Mouse (Mus musculus) forebrain, embryonic 11.5 days (tissue): ENCODE measurements around the gene Dgkh. TPM values are rescaled to one million over a fixed set of nuclear protein-coding genes. Genes with fewer than 3 reads are reported as not detected.

ENCODE experiments used
- ATAC-seq: fragments of 200-750 bp; cut with Nextera tagmentation; replicated peaks from 2 replicates; pipeline ENCODE4 v1.8.0; 2017; ENCODE audit warnings: moderate TSS enrichment; ENCODE audit not compliant: low FRiP score
- DNase-seq: peaks from one replicate; pipeline ENCODE4 v3.0.0-alpha.2; 2017; ENCODE audit warnings: low spot score
- H3K27ac ChIP-seq: fragments of 300-500 bp; sonication (generic); 2 replicates; pipeline ENCODE4 v1.5.1; 2014; ENCODE audit warnings: low read depth, low read length
- H3K27me3 ChIP-seq: fragments of 300-500 bp; sonication (generic); 2 replicates; pipeline ENCODE4 v1.6.1; 2014; ENCODE audit warnings: mild to moderate bottlenecking, low read length, mixed read lengths; ENCODE audit not compliant: control insufficient read depth, insufficient read depth
- H3K36me3 ChIP-seq: fragments of 300-500 bp; sonication (generic); 2 replicates; pipeline ENCODE4 v1.6.1; 2014; ENCODE audit warnings: mild to moderate bottlenecking, low read length, moderate library complexity, mixed read lengths; ENCODE audit not compliant: control insufficient read depth, insufficient read depth
- H3K4me1 ChIP-seq: fragments of 300-500 bp; sonication (generic); replicated peaks from 2 replicates; pipeline ENCODE4 v1.6.1; 2014; ENCODE audit warnings: low read length, mixed read lengths; ENCODE audit not compliant: control insufficient read depth, insufficient read depth
- H3K4me2 ChIP-seq: fragments of 300-500 bp; sonication (generic); 2 replicates; pipeline ENCODE4 v1.6.1; 2014; ENCODE audit warnings: low read depth, mild to moderate bottlenecking, low read length, moderate library complexity, mixed read lengths; ENCODE audit not compliant: severe bottlenecking
- H3K4me3 ChIP-seq: fragments of 300-500 bp; sonication (generic); 2 replicates; pipeline ENCODE4 v1.5.1; 2014; ENCODE audit warnings: low read depth, low read length
- H3K9ac ChIP-seq: fragments of 300-500 bp; sonication (generic); 2 replicates; pipeline ENCODE4 v1.6.1; 2014; ENCODE audit warnings: low read length
- H3K9me3 ChIP-seq: fragments of 300-500 bp; sonication (generic); 2 replicates; pipeline ENCODE4 v1.6.1; 2016; ENCODE audit warnings: low read length, mixed read lengths; ENCODE audit not compliant: control insufficient read depth
- WGBS: fragments of 180-500 bp; shearing (Covaris S2); extraction: QIAGEN DNeasy Blood & Tissue Kit; methylation state at CpG from one replicate; pipeline ENCODE4 v1.1.7; 2014; 5-methylcytosine and 5-hydroxymethylcytosine counted together
- polyA plus RNA-seq: library from polyadenylated mRNA; unstranded; fragments of >200 nt; fragmentation: Nextera tagmentation; extraction: Ambion mirVana; gene quantifications from 2 replicates; pipeline ENCODE4 v1.2.1, GENCODE M21; 2014

Dgkh gene
- 1.3 and 1.8 TPM in 2 replicates for polyA plus RNA-seq

GRCm38 (mm10) chr14:78732617-78733312 is at the start of gene Dgkh:
Dgkh (minus strand) TSS chr14:78732776.
- H3K9ac ChIP-seq, result peak within 1 kb of the TSS; percentile 85
- no peaks in the 10 kb centered on the region for H3K36me3 ChIP-seq
- H3K9me3 ChIP-seq, result no peaks in the 10 kb centered on the region
- peaks cover 8% of the 10 kb centered on the region; the same call in 1 of the 2 replicates for H3K27me3 ChIP-seq
- H3K4me1 ChIP-seq, result peaks cover 9% of the 10 kb centered on the region
- peak within 1 kb of the TSS; percentile 75 for H3K4me3 ChIP-seq
- DNase-seq (peak; percentile 92), ATAC-seq (peak; percentile 95)
- no peak within 1 kb of the TSS; the same call in 1 of the 2 replicates for H3K27ac ChIP-seq
- peak within 1 kb of the TSS; percentile 98 for H3K4me2 ChIP-seq
- WGBS, result under 1% methylated on average over 61 of the region's 71 CpGs

DNA sequence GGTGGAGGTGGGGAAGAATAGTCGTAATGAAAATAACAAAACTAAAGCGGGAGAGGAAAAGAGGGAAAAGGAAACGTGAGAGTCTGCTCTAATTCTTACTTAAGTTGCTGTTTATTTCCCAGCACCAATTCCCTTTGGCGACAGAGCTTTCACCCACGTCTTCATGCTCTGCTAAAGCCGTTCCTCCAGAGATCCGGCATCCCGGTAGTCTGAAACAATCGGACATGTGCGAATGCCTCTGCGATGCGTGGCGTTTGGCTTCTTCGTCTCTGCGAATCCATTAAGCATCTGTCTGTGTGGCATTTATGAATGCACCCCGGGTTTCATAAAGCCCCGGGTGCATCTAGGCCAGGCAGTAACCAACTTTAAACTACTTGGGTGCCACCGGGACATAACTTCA is 44.6 kb upstream of the Dgkh start:
- H3K4me2 ChIP-seq, result 0 out of 2 replicates have a peak overlapping the region, but pooled peaks have one; percentile 11
- H3K9ac ChIP-seq, result no peak overlapping the region
- peaks cover 4% of the 10 kb centered on the region; the same call in 1 of the 2 replicates for H3K4me1 ChIP-seq
- no peak overlapping the region for H3K27ac ChIP-seq
- DNase-seq (no peak), ATAC-seq (no peak)
- no peaks in the 10 kb centered on the region for H3K27me3 ChIP-seq
- no peak overlapping the region for H3K4me3 ChIP-seq
- WGBS, result 70% methylated on average over 18 of the region's 18 CpGs
- H3K9me3 ChIP-seq, result no peaks in the 10 kb centered on the region
- no peaks in the 10 kb centered on the region for H3K36me3 ChIP-seq

DNA sequence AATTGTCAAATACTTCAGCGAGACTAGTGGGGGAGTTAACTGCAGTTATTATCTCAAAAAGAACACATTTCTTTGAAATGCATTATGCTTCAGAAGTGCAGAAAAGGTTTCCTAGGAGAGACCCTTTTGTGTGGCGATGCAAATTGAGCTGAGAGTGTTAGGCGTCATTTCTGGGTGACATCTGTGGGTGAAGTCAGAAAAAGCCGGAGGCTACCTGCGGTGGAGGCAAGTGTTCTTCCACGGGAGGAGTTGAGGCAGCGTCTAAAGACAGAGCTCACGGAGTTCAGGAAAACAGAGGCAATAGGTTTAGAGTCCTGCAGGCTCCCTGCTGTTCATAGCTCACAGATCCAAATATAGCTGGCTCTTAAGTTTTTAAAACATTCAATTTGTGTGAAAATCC is 44.1 kb upstream of the Dgkh start:
- no peak for DNase-seq
- Histone ChIP-seq H3K27ac (no peak overlapping the region), H3K4me2 (0 out of 2 replicates have a peak overlapping the region, but pooled peaks have one; percentile 11), H3K9me3 (no peaks in the 10 kb centered on the region), H3K9ac (peak overlapping the region; percentile 27), H3K27me3 (no peaks in the 10 kb centered on the region), H3K4me1 (peaks cover 4% of the 10 kb centered on the region; the same call in 1 of the 2 replicates), H3K36me3 (no peaks in the 10 kb centered on the region), H3K4me3 (no peak overlapping the region)
- no peak for ATAC-seq
- WGBS, result 13% methylated on average over 8 of the region's 8 CpGs

GRCm38 (mm10) chr14:78775699-78776098 is 43.1 kb upstream of the Dgkh start:
- Histone ChIP-seq H3K9me3 (no peaks in the 10 kb centered on the region), H3K27ac (no peak overlapping the region), H3K4me3 (no peak overlapping the region), H3K4me2 (no peak overlapping the region), H3K27me3 (no peaks in the 10 kb centered on the region), H3K4me1 (peaks cover 4% of the 10 kb centered on the region; the same call in 1 of the 2 replicates), H3K36me3 (no peaks in the 10 kb centered on the region), H3K9ac (no peak overlapping the region)
- 72% methylated on average over 14 of the region's 14 CpGs for WGBS
- no peak for DNase-seq
- ATAC-seq, result no peak

- Histone ChIP-seq H3K4me3 (no peak overlapping the region), H3K9me3 (no peaks in the 10 kb centered on the region), H3K9ac (no peak overlapping the region), H3K4me1 (peaks cover 4% of the 10 kb centered on the region; the same call in 1 of the 2 replicates), H3K27me3 (no peaks in the 10 kb centered on the region), H3K36me3 (no peaks in the 10 kb centered on the region), H3K4me2 (no peak overlapping the region), H3K27ac (no peak overlapping the region)
- ATAC-seq, result no peak
- 54% methylated on average over 6 of the region's 6 CpGs for WGBS
- no peak for DNase-seq
Observed at GRCm38 (mm10) chr14:78775226-78775625, 42.6 kb upstream of the Dgkh start.

DNA sequence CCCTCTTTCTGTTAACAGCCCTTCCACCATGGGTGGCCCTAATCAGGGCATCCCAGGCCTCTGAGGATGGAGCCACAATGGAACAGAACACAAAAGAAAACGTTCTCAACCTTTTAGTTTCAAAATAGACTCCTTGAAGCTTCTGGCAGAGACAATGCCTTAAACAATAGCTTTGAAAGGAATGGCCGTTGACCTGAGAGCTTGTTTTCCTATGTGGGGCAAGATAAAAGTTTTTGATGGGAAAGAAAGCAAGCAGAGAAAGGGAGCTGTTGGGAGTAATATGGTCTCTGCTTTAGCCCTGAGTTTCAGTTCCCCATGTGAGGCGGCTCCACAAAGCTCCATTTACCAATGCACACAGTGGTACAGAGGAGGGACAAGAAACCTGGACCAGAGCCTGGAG is 37.9 kb upstream of the Dgkh start:
- Histone ChIP-seq H3K27ac (no peak overlapping the region), H3K9me3 (no peaks in the 10 kb centered on the region), H3K4me3 (no peak overlapping the region), H3K36me3 (no peaks in the 10 kb centered on the region), H3K27me3 (no peaks in the 10 kb centered on the region), H3K9ac (no peak overlapping the region), H3K4me2 (no peak overlapping the region), H3K4me1 (no peaks in the 10 kb centered on the region)
- no peak for DNase-seq
- WGBS, result 22% methylated on average over 3 of the region's 3 CpGs
- ATAC-seq, result no peak

DNA sequence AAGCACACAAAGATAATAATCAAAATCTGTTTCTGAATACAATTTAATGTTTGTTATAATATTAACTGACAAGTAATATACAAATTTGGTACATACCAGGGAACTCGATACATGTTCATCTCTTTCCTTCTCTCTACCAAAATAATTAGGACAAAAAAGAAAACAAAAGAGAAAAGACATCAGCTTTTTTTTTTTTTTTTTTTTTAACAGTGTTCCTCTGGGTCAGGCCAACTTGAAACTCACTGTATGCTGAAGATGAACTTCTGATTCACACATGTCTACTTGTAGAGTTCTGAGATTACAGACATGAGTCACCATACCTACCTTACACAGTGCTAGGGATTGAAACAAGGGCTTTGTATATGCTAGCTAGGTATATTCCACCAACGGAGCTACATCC is 28.5 kb upstream of the Dgkh start:
- Histone ChIP-seq H3K9me3 (no peaks in the 10 kb centered on the region), H3K4me1 (no peaks in the 10 kb centered on the region), H3K4me3 (no peak overlapping the region), H3K27ac (no peak overlapping the region), H3K4me2 (no peak overlapping the region), H3K9ac (no peak overlapping the region), H3K36me3 (no peaks in the 10 kb centered on the region), H3K27me3 (no peaks in the 10 kb centered on the region)
- 82% methylated on average over 2 of the region's 2 CpGs for WGBS
- DNase-seq, result no peak
- no peak for ATAC-seq

DNA sequence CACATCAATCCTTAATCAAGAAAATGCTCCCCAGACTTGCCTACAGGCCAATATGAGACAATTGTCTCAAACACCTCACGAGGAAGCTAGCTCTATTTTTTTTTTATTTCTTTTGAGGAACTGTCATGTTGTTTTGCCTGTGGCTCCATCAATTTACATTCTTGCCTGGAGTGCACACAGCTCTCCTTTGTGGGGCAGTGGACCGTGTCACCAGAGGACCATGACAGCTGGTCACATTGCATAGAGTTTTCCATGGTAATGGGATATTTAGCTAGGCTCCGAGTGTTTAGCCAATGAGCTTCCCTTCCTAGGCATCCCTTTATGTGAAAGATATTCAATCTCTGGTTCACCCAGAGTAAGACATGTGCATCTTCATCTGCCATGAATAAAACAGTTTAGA is 26.9 kb upstream of the Dgkh start:
- H3K27ac ChIP-seq, result no peak overlapping the region
- no peak overlapping the region for H3K4me3 ChIP-seq
- no peaks in the 10 kb centered on the region for H3K36me3 ChIP-seq
- no peaks in the 10 kb centered on the region for H3K9me3 ChIP-seq
- no peak for ATAC-seq
- DNase-seq, result no peak
- H3K9ac ChIP-seq, result no peak overlapping the region
- 55% methylated on average over 3 of the region's 3 CpGs for WGBS
- no peak overlapping the region for H3K4me2 ChIP-seq
- H3K4me1 ChIP-seq, result no peaks in the 10 kb centered on the region
- H3K27me3 ChIP-seq, result no peaks in the 10 kb centered on the region

DNA sequence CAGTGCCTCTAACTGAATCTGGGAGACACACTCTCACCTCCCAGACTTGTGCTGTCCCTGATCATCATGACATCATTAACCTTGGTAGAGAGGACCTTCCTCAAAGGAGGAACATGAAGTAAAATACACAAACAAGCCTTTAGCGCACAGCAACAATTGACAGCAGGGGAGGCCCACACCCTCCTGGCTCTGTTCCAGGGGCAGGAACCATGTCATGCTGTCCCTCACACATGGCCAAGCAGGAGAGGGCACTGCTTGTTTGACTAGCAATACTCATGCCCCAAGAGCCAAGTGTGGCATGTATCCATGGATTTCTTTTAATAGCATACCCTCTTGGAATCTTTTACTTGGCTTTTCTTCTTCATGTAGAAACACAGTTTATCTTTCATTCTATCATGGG is 22.7 kb upstream of the Dgkh start:
- Histone ChIP-seq H3K4me1 (no peaks in the 10 kb centered on the region), H3K4me2 (no peak overlapping the region), H3K4me3 (no peak overlapping the region), H3K27me3 (no peaks in the 10 kb centered on the region), H3K9me3 (no peaks in the 10 kb centered on the region), H3K27ac (no peak overlapping the region), H3K36me3 (no peaks in the 10 kb centered on the region), H3K9ac (no peak overlapping the region)
- ATAC-seq (no peak), DNase-seq (no peak)
- WGBS, result 90% methylated on average over 1 of the region's 1 CpGs
